ENCODE assay signal across 8 mouse cellular contexts in genomic region chr9:107633661-107634405, GRCm38 (mm10). TPM values are rescaled to one million over a fixed set of nuclear protein-coding genes. Genes with fewer than 3 reads are reported as not detected.
DNase-seq lines count a peak whose midpoint lies in the region; ATAC-seq and TF ChIP-seq lines count a peak whose summit lies in the region.

No protein-coding gene starts in this region.

- WGBS in hindbrain, embryonic 13.5 days = 0% methylated on average over 15 of the region's 15 CpGs
- under 1% methylated on average over 15 of the region's 15 CpGs for WGBS in liver, embryonic 12.5 days (ENCODE audit: insufficient replicate concordance)
- WGBS in neural tube, embryonic 13.5 days = 1% methylated on average over 15 of the region's 15 CpGs

- dilution Hi-C loops in CH12.LX (cut with MboI; ENCODE audit: extremely low pct_ligation_motif_present, extremely low pct_unique_long_range_greater_than_20kb, low sequenced_read_pairs) = no loop called here

- H3K79me2 ChIP-seq in CH12.LX (replicated peaks; ENCODE audit: control insufficient read depth, extremely low read depth, insufficient read depth, poor library complexity, severe bottlenecking) = peaks cover 55% of the 10 kb centered on the region

- H3K36me3 ChIP-seq in CH12.LX (replicated peaks in 1 of 2; ENCODE audit: control insufficient read depth in 1 of 2, insufficient read depth in 1 of 2, low read length in 1 of 2) = peaks cover 6 to 25% of the 10 kb centered on the region in 2 experiments
- H3K36me3 ChIP-seq in hindbrain, embryonic 13.5 days = no peaks in the 10 kb centered on the region
- peaks cover 21% of the 10 kb centered on the region for H3K36me3 ChIP-seq in liver, embryonic 12.5 days
- no peaks in the 10 kb centered on the region for H3K36me3 ChIP-seq in neural tube, embryonic 13.5 days

- H3K27ac ChIP-seq in gastrocnemius, adult 2 months = peak overlapping the region; percentile 94
- H3K27ac ChIP-seq in CH12.LX (ENCODE audit: insufficient read depth, low read depth) = peak overlapping the region; percentile 70; the same call in 1 of the 2 replicates
- peak overlapping the region; percentile 80 for H3K27ac ChIP-seq in embryonic fibroblast, embryonic 13.5 days (ENCODE audit: insufficient read depth, low read length)
- peak overlapping the region; percentile 97 for H3K27ac ChIP-seq in hindbrain, embryonic 13.5 days
- peak overlapping the region; percentile 91 for H3K27ac ChIP-seq in liver, embryonic 12.5 days
- H3K27ac ChIP-seq in neural tube, embryonic 13.5 days (replicated peaks) = peak overlapping the region; percentile 98

- intact Hi-C loops in gastrocnemius, adult 2 months (cut with DNase I) = no loop called here

- peak overlapping the region; percentile 93 for H3K9ac ChIP-seq in CH12.LX (ENCODE audit: insufficient read depth, low read depth)
- H3K9ac ChIP-seq in hindbrain, embryonic 13.5 days = peak overlapping the region; percentile 94
- H3K9ac ChIP-seq in liver, embryonic 12.5 days = peak overlapping the region; percentile 93
- H3K9ac ChIP-seq in neural tube, embryonic 13.5 days = peak overlapping the region; percentile 96

- DNase-seq in gastrocnemius, adult 2 months = peak; percentile 55
- DNase-seq in gastrocnemius, adult 8-10 months (ENCODE audit: low spot score in 2 of 2) = no peak
- no peak for DNase-seq in CH12.LX (ENCODE audit: extremely low read depth)
- DNase-seq in ovary, adult 18-20 months (ENCODE audit: low spot score) = no peak

- H3K4me3 ChIP-seq in gastrocnemius, adult 2 months = peak overlapping the region; percentile 98
- peak overlapping the region; percentile 88 to 97 (median 94) for H3K4me3 ChIP-seq in CH12.LX (replicated peaks in 1 of 3; ENCODE audit: low read depth in 2 of 3, low read length in 2 of 3, poor library complexity in 1 of 3)
- peak overlapping the region; percentile 96 for H3K4me3 ChIP-seq in embryonic fibroblast, embryonic 13.5 days (ENCODE audit: insufficient read depth, low read length)
- peak overlapping the region; percentile 84 for H3K4me3 ChIP-seq in hindbrain, embryonic 13.5 days
- peak overlapping the region; percentile 85 for H3K4me3 ChIP-seq in liver, embryonic 12.5 days
- peak overlapping the region; percentile 85 for H3K4me3 ChIP-seq in neural tube, embryonic 13.5 days

- TF ChIP-seq RAD21 in CH12.LX (IDR thresholded peaks at IDR 0.05; ENCODE audit: low read depth, low read length) = no peak

- peak overlapping the region; percentile 63 for H3K4me2 ChIP-seq in CH12.LX (ENCODE audit: insufficient read depth, low read depth, poor library complexity, severe bottlenecking)
- H3K4me2 ChIP-seq in hindbrain, embryonic 13.5 days = peak overlapping the region; percentile 95
- H3K4me2 ChIP-seq in liver, embryonic 12.5 days = peak overlapping the region; percentile 97
- H3K4me2 ChIP-seq in neural tube, embryonic 13.5 days = peak overlapping the region; percentile 99

- no peak for TF ChIP-seq CTCF in gastrocnemius, adult 2 months (IDR thresholded peaks at IDR 0.05)
- TF ChIP-seq CTCF in CH12.LX (conservative IDR thresholded peaks at IDR 0.05 in 1 of 2, IDR thresholded peaks at IDR 0.05 in 1 of 2; ENCODE audit: low read depth in 2 of 2, low read length in 2 of 2) = no peak
- TF ChIP-seq CTCF in embryonic fibroblast, embryonic 13.5 days (IDR thresholded peaks at IDR 0.05; ENCODE audit: borderline replicate concordance, insufficient read depth, low read length) = no peak

- no peaks in the 10 kb centered on the region for H3K27me3 ChIP-seq in CH12.LX (replicated peaks)
- H3K27me3 ChIP-seq in hindbrain, embryonic 13.5 days = no peaks in the 10 kb centered on the region
- no peaks in the 10 kb centered on the region for H3K27me3 ChIP-seq in liver, embryonic 12.5 days (replicated peaks)
- no peaks in the 10 kb centered on the region for H3K27me3 ChIP-seq in neural tube, embryonic 13.5 days

- no peak for ATAC-seq in hindbrain, embryonic 13.5 days (ENCODE audit: low FRiP score)
- peak; percentile 22; the same call in 1 of the 2 replicates for ATAC-seq in liver, embryonic 12.5 days
- ATAC-seq in neural tube, embryonic 13.5 days (ENCODE audit: low read depth) = no peak

- no peak for TF ChIP-seq POLR2A in CH12.LX (IDR thresholded peaks at IDR 0.05; ENCODE audit: low read depth, low read length)
- TF ChIP-seq POLR2A in embryonic fibroblast, embryonic 13.5 days (IDR thresholded peaks at IDR 0.05; ENCODE audit: low read depth, low read length) = peak; percentile 40; the same call in 1 of the 2 replicates

- in situ Hi-C loops in CH12.LX (cut with MboI; ENCODE audit: low pct_ligation_motif_present, low pct_unique_long_range_greater_than_20kb, low sequenced_read_pairs) = no loop called here

- peaks cover 12 to 44% of the 10 kb centered on the region in 2 experiments for H3K4me1 ChIP-seq in CH12.LX (ENCODE audit: control insufficient read depth in 1 of 2, insufficient read depth in 2 of 2)
- H3K4me1 ChIP-seq in embryonic fibroblast, embryonic 13.5 days (ENCODE audit: control insufficient read depth, insufficient read depth, low read length) = peaks cover 11% of the 10 kb centered on the region; the same call in 1 of the 2 replicates
- H3K4me1 ChIP-seq in hindbrain, embryonic 13.5 days (replicated peaks) = peaks cover 85% of the 10 kb centered on the region
- peaks cover 79% of the 10 kb centered on the region for H3K4me1 ChIP-seq in liver, embryonic 12.5 days
- H3K4me1 ChIP-seq in neural tube, embryonic 13.5 days (replicated peaks) = peaks cover 83% of the 10 kb centered on the region

- no peaks in the 10 kb centered on the region for H3K9me3 ChIP-seq in CH12.LX (replicated peaks; ENCODE audit: low read length)
- H3K9me3 ChIP-seq in hindbrain, embryonic 13.5 days = no peaks in the 10 kb centered on the region
- no peaks in the 10 kb centered on the region for H3K9me3 ChIP-seq in liver, embryonic 12.5 days (replicated peaks)
- H3K9me3 ChIP-seq in neural tube, embryonic 13.5 days = no peaks in the 10 kb centered on the region

- TF ChIP-seq EP300 in CH12.LX (IDR thresholded peaks at IDR 0.05; ENCODE audit: low read length) = no peak

RNA-seq across cellular contexts. Expression of gene Gnai2, which starts 1.3 kb away (rescaled TPM):
- total RNA-seq in gastrocnemius, adult 2 months (2021) = 10 to 100 TPM; 59.9 to 77.7 TPM
- total RNA-seq in gastrocnemius, adult 8-10 months (2022) = 10 to 100 TPM; 62.4 to 78.5 (median 71.2) TPM
- 154 and 160 TPM in 2 replicates for total RNA-seq in CH12.LX (2012; rRNA removed)
- total RNA-seq in CH12.LX (2014; rRNA removed) = 86.2 and 98.2 TPM in 2 replicates
- polyA plus RNA-seq in CH12.LX (2012; ENCODE audit: insufficient read length, low read depth) = 262 and 286 TPM in 2 replicates
- polyA plus RNA-seq in embryonic fibroblast, embryonic 13.5 days (2011; ENCODE audit: insufficient read length, low read depth, missing spikeins) = 388 and 402 TPM in 2 replicates
- 335 and 338 TPM in 2 replicates for polyA plus RNA-seq in hindbrain, embryonic 13.5 days (2015; fragmentation: Nextera tagmentation; extraction: Ambion mirVana)
- polyA plus RNA-seq in liver, embryonic 12.5 days (2016; fragmentation: Nextera tagmentation; extraction: Ambion mirVana) = 206 and 210 TPM in 2 replicates
- 350 and 384 TPM in 2 replicates for polyA plus RNA-seq in neural tube, embryonic 13.5 days (2015; fragmentation: Nextera tagmentation; extraction: Ambion mirVana)

RNA-seq across cellular contexts. Expression of gene Sema3b, which starts 24.8 kb away (rescaled TPM):
- 10 to 100 TPM; 11.2 to 17.9 TPM for total RNA-seq in gastrocnemius, adult 2 months (2021)
- 10 to 100 TPM in 2 of 4 experiments, 1 to 10 TPM in 2; 8.7 to 12.4 (median 10.1) TPM for total RNA-seq in gastrocnemius, adult 8-10 months (2022)
- total RNA-seq in CH12.LX (2012; rRNA removed) (7.4 and 11.6 TPM in 2 replicates), CH12.LX (2014; rRNA removed) (8.0 and 8.2 TPM in 2 replicates)
- polyA plus RNA-seq in CH12.LX (2012; ENCODE audit: insufficient read length, low read depth) = 4.3 and 4.7 TPM in 2 replicates
- polyA plus RNA-seq in embryonic fibroblast, embryonic 13.5 days (2011; ENCODE audit: insufficient read length, low read depth, missing spikeins) = 9.5 and 16.6 TPM in 2 replicates
- 3.4 and 4.2 TPM in 2 replicates for polyA plus RNA-seq in hindbrain, embryonic 13.5 days (2015; fragmentation: Nextera tagmentation; extraction: Ambion mirVana)
- 0.35 and 0.52 TPM in 2 replicates for polyA plus RNA-seq in liver, embryonic 12.5 days (2016; fragmentation: Nextera tagmentation; extraction: Ambion mirVana)
- 6.5 and 9.0 TPM in 2 replicates for polyA plus RNA-seq in neural tube, embryonic 13.5 days (2015; fragmentation: Nextera tagmentation; extraction: Ambion mirVana)

RNA-seq across cellular contexts. Expression of gene Slc38a3, which starts 35.5 kb away (rescaled TPM):
- total RNA-seq in gastrocnemius, adult 2 months (2021) = 10 to 100 TPM; 60.8 to 94.7 TPM
- 10 to 100 TPM; 37.4 to 49.3 (median 45.9) TPM for total RNA-seq in gastrocnemius, adult 8-10 months (2022)
- total RNA-seq in CH12.LX (2012; rRNA removed) (0.04 TPM in 1 of 2 replicates, not detected in the other), CH12.LX (2014; rRNA removed) (not detected in 2 replicates)
- not detected in 2 replicates for polyA plus RNA-seq in CH12.LX (2012; ENCODE audit: insufficient read length, low read depth)
- polyA plus RNA-seq in embryonic fibroblast, embryonic 13.5 days (2011; ENCODE audit: insufficient read length, low read depth, missing spikeins) = 1.1 TPM in 1 of 2 replicates, not detected in the other
- polyA plus RNA-seq in hindbrain, embryonic 13.5 days (2015; fragmentation: Nextera tagmentation; extraction: Ambion mirVana) = 25.3 and 26.2 TPM in 2 replicates
- 2.8 and 3.3 TPM in 2 replicates for polyA plus RNA-seq in liver, embryonic 12.5 days (2016; fragmentation: Nextera tagmentation; extraction: Ambion mirVana)
- polyA plus RNA-seq in neural tube, embryonic 13.5 days (2015; fragmentation: Nextera tagmentation; extraction: Ambion mirVana) = 23.9 and 25.6 TPM in 2 replicates

RNA-seq across cellular contexts. Expression of gene Gnat1, which starts 45.7 kb away (rescaled TPM):
- total RNA-seq in gastrocnemius, adult 2 months (2021) = not detected
- not detected for total RNA-seq in gastrocnemius, adult 8-10 months (2022)
- total RNA-seq in CH12.LX (2012; rRNA removed) = not detected in 2 replicates
- total RNA-seq in CH12.LX (2014; rRNA removed) = not detected in 2 replicates
- polyA plus RNA-seq in CH12.LX (2012; ENCODE audit: insufficient read length, low read depth) = 2.0 and 3.0 TPM in 2 replicates
- polyA plus RNA-seq in embryonic fibroblast, embryonic 13.5 days (2011; ENCODE audit: insufficient read length, low read depth, missing spikeins) = not detected in 2 replicates
- 1.8 TPM in 2 replicates for polyA plus RNA-seq in hindbrain, embryonic 13.5 days (2015; fragmentation: Nextera tagmentation; extraction: Ambion mirVana)
- 1.9 and 2.4 TPM in 2 replicates for polyA plus RNA-seq in liver, embryonic 12.5 days (2016; fragmentation: Nextera tagmentation; extraction: Ambion mirVana)
- 0.96 and 2.4 TPM in 2 replicates for polyA plus RNA-seq in neural tube, embryonic 13.5 days (2015; fragmentation: Nextera tagmentation; extraction: Ambion mirVana)

RNA-seq across cellular contexts. Expression of gene Ifrd2, which starts 46.4 kb away (rescaled TPM):
- total RNA-seq in gastrocnemius, adult 2 months (2021) = 10 to 100 TPM; 48.5 to 50.4 TPM
- total RNA-seq in gastrocnemius, adult 8-10 months (2022) = 10 to 100 TPM; 51.3 to 56.2 (median 54.0) TPM
- total RNA-seq in CH12.LX (2012; rRNA removed) (91.3 and 101 TPM in 2 replicates), CH12.LX (2014; rRNA removed) (57.7 and 62.8 TPM in 2 replicates)
- 127 and 143 TPM in 2 replicates for polyA plus RNA-seq in CH12.LX (2012; ENCODE audit: insufficient read length, low read depth)
- polyA plus RNA-seq in embryonic fibroblast, embryonic 13.5 days (2011; ENCODE audit: insufficient read length, low read depth, missing spikeins) = 31.1 and 31.5 TPM in 2 replicates
- polyA plus RNA-seq in hindbrain, embryonic 13.5 days (2015; fragmentation: Nextera tagmentation; extraction: Ambion mirVana) = 11.8 and 14.1 TPM in 2 replicates
- 171 TPM in 2 replicates for polyA plus RNA-seq in liver, embryonic 12.5 days (2016; fragmentation: Nextera tagmentation; extraction: Ambion mirVana)
- 13.5 and 17.4 TPM in 2 replicates for polyA plus RNA-seq in neural tube, embryonic 13.5 days (2015; fragmentation: Nextera tagmentation; extraction: Ambion mirVana)
